Mouse (Mus musculus): ENCODE measurements around the gene Iqcb1. TPM values are rescaled to one million over a fixed set of nuclear protein-coding genes. Genes with fewer than 3 reads are reported as not detected.
"Not testable (repeated sequence)": the region's sequence is repeated elsewhere in the genome, so short reads cannot be mapped to it uniquely, and the experiment has no call there.

Gene Iqcb1
- polyA plus RNA-seq, 1 experiment: 4.1 TPM

GRCm38 (mm10) chr16:36820747-36821146, 7.4 kb upstream of the Iqcb1 start:
- Histone ChIP-seq H3K4me3 (ENCODE audit: control insufficient read depth, insufficient read depth, low read length) (no peak overlapping the region), H3K4me1 (replicated peaks; ENCODE audit: control insufficient read depth, insufficient read depth, low read length) (no peaks in the 10 kb centered on the region), H3K27me3 (ENCODE audit: control insufficient read depth, insufficient read depth, low read length) (no peaks in the 10 kb centered on the region), H3K36me3 (ENCODE audit: control insufficient read depth, insufficient read depth, low read length) (no peaks in the 10 kb centered on the region), H3K27ac (ENCODE audit: control insufficient read depth, insufficient read depth, low read length) (no peak overlapping the region)
- WGBS: 81% methylated on average over 3 of the region's 3 CpGs
- DNase-seq: no peak
- TF ChIP-seq CTCF (IDR thresholded peaks at IDR 0.05; ENCODE audit: borderline replicate concordance, control insufficient read depth, extremely low read depth, insufficient read depth, low read length, poor library complexity) (no peak), POLR2A (IDR thresholded peaks at IDR 0.05; ENCODE audit: control insufficient read depth, extremely low read depth, insufficient read depth, low read length, poor library complexity) (no peak)

DNA sequence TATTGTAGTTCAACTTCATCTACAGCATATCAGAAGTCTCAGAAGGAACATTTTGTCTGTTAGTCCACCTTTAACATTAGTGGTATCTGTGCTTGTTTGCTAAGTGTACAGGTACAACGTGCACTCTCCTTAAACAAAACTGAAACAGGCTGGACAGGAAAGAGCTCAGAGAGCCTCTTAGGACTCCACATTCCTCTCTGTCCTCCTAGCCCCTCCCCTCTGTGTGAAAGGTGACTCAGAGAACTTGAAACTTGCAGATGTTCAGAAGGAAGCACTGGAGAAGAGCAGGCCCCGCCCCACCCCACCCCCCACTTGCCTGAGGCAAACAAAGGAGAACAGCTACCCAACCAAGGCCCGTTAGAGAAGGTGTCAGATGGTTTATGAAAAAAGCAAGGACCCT, 6.7 kb upstream of the Iqcb1 start:
- under 1% methylated on average over 3 of the region's 3 CpGs for WGBS

DNA sequence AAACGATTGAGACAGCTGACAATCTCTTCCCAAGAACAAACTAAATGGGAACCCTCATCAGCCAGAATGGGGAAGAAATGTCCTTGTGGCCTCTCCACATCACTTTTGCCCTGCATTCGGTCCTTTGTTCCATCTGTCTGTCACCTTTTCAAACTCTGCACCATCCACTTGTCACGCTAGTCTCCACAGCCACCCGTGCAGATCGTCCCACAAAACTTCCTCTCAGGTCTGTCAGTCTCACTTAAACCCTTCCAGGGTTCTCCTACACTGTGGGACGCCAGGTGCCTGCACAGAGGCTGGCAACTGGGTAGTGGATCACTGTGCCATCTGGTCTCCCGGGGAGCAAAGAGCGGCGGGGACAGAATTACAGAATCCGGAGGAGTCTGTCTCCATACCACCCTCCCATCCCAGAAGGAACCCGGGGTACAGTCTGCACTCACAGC, 553 bp upstream of the Iqcb1 start:
- Histone ChIP-seq H3K27ac (ENCODE audit: control insufficient read depth, insufficient read depth, low read length) (no peak overlapping the region), H3K27me3 (ENCODE audit: control insufficient read depth, insufficient read depth, low read length) (no peaks in the 10 kb centered on the region), H3K36me3 (ENCODE audit: control insufficient read depth, insufficient read depth, low read length) (no peaks in the 10 kb centered on the region), H3K4me1 (replicated peaks; ENCODE audit: control insufficient read depth, insufficient read depth, low read length) (peaks cover 8% of the 10 kb centered on the region), H3K4me3 (ENCODE audit: control insufficient read depth, insufficient read depth, low read length) (peak overlapping the region; percentile 85)
- no peak for DNase-seq
- TF ChIP-seq POLR2A (IDR thresholded peaks at IDR 0.05; ENCODE audit: control insufficient read depth, extremely low read depth, insufficient read depth, low read length, poor library complexity) (no peak), CTCF (IDR thresholded peaks at IDR 0.05; ENCODE audit: borderline replicate concordance, control insufficient read depth, extremely low read depth, insufficient read depth, low read length, poor library complexity) (no peak)
- 9% methylated on average over 11 of the region's 11 CpGs for WGBS

More for the DNA sequence above, 6.7 kb upstream of the Iqcb1 start:
- Histone ChIP-seq H3K36me3 (ENCODE audit: control insufficient read depth, insufficient read depth, low read length) (no peaks in the 10 kb centered on the region), H3K27me3 (ENCODE audit: control insufficient read depth, insufficient read depth, low read length) (no peaks in the 10 kb centered on the region), H3K27ac (ENCODE audit: control insufficient read depth, insufficient read depth, low read length) (no peak overlapping the region), H3K4me3 (ENCODE audit: control insufficient read depth, insufficient read depth, low read length) (no peak overlapping the region), H3K4me1 (replicated peaks; ENCODE audit: control insufficient read depth, insufficient read depth, low read length) (no peaks in the 10 kb centered on the region)
- TF ChIP-seq POLR2A (IDR thresholded peaks at IDR 0.05; ENCODE audit: control insufficient read depth, extremely low read depth, insufficient read depth, low read length, poor library complexity) (no peak), CTCF (IDR thresholded peaks at IDR 0.05; ENCODE audit: borderline replicate concordance, control insufficient read depth, extremely low read depth, insufficient read depth, low read length, poor library complexity) (no peak)
- DNase-seq: peak; percentile 49

GRCm38 (mm10) chr16:36828820-36829219, 635 bp downstream of the Iqcb1 start:
- peak overlapping the region; percentile 73; the same call in 1 of the 2 replicates for H3K4me3 ChIP-seq (ENCODE audit: control insufficient read depth, insufficient read depth, low read length)
- DNase-seq: no peak
- H3K27me3 ChIP-seq (ENCODE audit: control insufficient read depth, insufficient read depth, low read length): no peaks in the 10 kb centered on the region
- 26% methylated on average over 11 of the region's 11 CpGs for WGBS
- no peaks in the 10 kb centered on the region for H3K36me3 ChIP-seq (ENCODE audit: control insufficient read depth, insufficient read depth, low read length)
- TF ChIP-seq POLR2A (IDR thresholded peaks at IDR 0.05; ENCODE audit: control insufficient read depth, extremely low read depth, insufficient read depth, low read length, poor library complexity): no peak
- TF ChIP-seq CTCF (IDR thresholded peaks at IDR 0.05; ENCODE audit: borderline replicate concordance, control insufficient read depth, extremely low read depth, insufficient read depth, low read length, poor library complexity): no peak
- peaks cover 8% of the 10 kb centered on the region for H3K4me1 ChIP-seq (replicated peaks; ENCODE audit: control insufficient read depth, insufficient read depth, low read length)
- H3K27ac ChIP-seq (ENCODE audit: control insufficient read depth, insufficient read depth, low read length): no peak overlapping the region

DNA sequence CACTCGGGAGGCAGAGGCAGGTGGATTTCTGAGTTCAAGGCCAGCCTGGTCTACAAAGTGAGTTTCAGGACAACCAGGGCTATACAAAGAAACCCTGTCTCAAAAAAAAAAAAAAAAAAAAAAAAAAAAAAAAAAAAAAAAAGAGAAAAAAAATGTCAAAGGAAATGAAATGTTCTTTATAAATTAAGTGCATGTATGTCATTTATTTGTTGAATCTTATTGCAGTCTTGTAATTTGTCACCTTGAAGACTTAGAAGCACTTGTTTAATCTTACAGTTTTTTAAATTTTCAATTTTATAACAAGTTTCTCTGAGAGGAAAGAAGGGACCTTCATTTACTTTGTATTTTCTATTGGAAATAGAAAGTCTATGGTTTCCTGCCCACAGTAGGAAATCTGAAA, 18.7 kb downstream of the Iqcb1 start:
- H3K4me3 ChIP-seq (ENCODE audit: control insufficient read depth, insufficient read depth, low read length); DNase-seq; H3K27ac ChIP-seq (ENCODE audit: control insufficient read depth, insufficient read depth, low read length); H3K36me3 ChIP-seq (ENCODE audit: control insufficient read depth, insufficient read depth, low read length); H3K4me1 ChIP-seq (replicated peaks; ENCODE audit: control insufficient read depth, insufficient read depth, low read length); H3K27me3 ChIP-seq (ENCODE audit: control insufficient read depth, insufficient read depth, low read length): not testable (repeated sequence)
- 100% methylated on average over 1 of the region's 1 CpGs for WGBS

DNA sequence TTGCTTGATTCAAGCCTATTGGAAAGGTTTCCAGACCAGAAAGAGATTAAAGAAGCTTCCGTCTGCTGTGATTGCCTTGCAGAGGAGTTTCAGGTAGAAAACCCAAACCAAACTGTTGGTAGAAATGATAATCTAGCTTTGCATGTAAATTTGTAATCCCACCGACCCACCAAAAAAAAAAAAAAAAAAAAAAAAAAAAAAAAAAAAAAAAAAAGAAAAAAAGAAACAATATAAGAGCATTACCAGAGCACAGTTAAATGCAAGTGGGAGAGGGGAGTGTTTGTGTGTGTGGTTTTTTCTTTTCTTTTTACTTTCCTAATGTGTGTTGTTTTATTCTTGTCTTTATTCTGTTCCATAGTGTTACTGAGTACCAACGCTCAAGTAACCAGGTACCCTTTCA, 23.0 kb downstream of the Iqcb1 start:
- no peak for DNase-seq
- Histone ChIP-seq H3K27ac (ENCODE audit: control insufficient read depth, insufficient read depth, low read length) (no peak overlapping the region), H3K4me3 (ENCODE audit: control insufficient read depth, insufficient read depth, low read length) (no peak overlapping the region), H3K4me1 (replicated peaks; ENCODE audit: control insufficient read depth, insufficient read depth, low read length) (no peaks in the 10 kb centered on the region), H3K36me3 (ENCODE audit: control insufficient read depth, insufficient read depth, low read length) (no peaks in the 10 kb centered on the region), H3K27me3 (ENCODE audit: control insufficient read depth, insufficient read depth, low read length) (no peaks in the 10 kb centered on the region)
- WGBS: 95% methylated on average over 3 of the region's 3 CpGs
- TF ChIP-seq POLR2A (IDR thresholded peaks at IDR 0.05; ENCODE audit: control insufficient read depth, extremely low read depth, insufficient read depth, low read length, poor library complexity) (no peak), CTCF (IDR thresholded peaks at IDR 0.05; ENCODE audit: borderline replicate concordance, control insufficient read depth, extremely low read depth, insufficient read depth, low read length, poor library complexity) (no peak)

DNA sequence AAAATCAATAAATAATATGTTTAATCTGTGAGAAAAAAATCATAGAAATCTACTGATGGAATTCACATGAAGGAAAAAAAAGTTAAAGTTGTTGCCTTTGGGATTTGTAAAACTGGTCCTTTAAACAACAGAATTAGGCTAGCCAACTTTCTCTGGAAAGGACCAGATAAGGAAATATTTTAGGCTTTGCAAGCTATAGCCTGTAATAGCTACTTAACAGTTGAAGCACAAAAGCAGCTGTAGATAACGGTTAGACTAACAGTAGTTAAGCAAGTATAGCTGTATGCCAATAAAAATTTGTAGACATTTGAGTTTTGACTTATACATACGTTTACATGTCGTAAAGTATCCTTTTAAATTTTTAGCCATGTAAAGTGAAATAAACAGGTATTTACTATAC, 35.4 kb downstream of the Iqcb1 start:
- Histone ChIP-seq H3K36me3 (ENCODE audit: control insufficient read depth, insufficient read depth, low read length) (peaks cover 3% of the 10 kb centered on the region; the same call in 1 of the 2 replicates), H3K27ac (ENCODE audit: control insufficient read depth, insufficient read depth, low read length) (no peak overlapping the region), H3K4me1 (replicated peaks; ENCODE audit: control insufficient read depth, insufficient read depth, low read length) (no peaks in the 10 kb centered on the region), H3K4me3 (ENCODE audit: control insufficient read depth, insufficient read depth, low read length) (no peak overlapping the region), H3K27me3 (ENCODE audit: control insufficient read depth, insufficient read depth, low read length) (no peaks in the 10 kb centered on the region)
- WGBS: 96% methylated on average over 3 of the region's 3 CpGs
- no peak for TF ChIP-seq CTCF (IDR thresholded peaks at IDR 0.05; ENCODE audit: borderline replicate concordance, control insufficient read depth, extremely low read depth, insufficient read depth, low read length, poor library complexity)
- no peak for TF ChIP-seq POLR2A (IDR thresholded peaks at IDR 0.05; ENCODE audit: control insufficient read depth, extremely low read depth, insufficient read depth, low read length, poor library complexity)
- no peak for DNase-seq
